Comparison of ENCODE assay signal across 23 mouse cellular contexts in genomic region chr1:151202771-151203170, GRCm38 (mm10). TPM values are rescaled to one million over a fixed set of nuclear protein-coding genes. Genes with fewer than 3 reads are reported as not detected.
A peak's percentile ranks its signal among the peaks of the same experiment; 100 is the strongest.
DNase-seq lines count a peak whose midpoint lies in the region; ATAC-seq and TF ChIP-seq lines count a peak whose summit lies in the region.
"Not testable (repeated sequence)": the region's sequence is repeated elsewhere in the genome, so short reads cannot be mapped to it uniquely, and the experiment has no call there.
"Had no signal": no experiment of that assay in that cellular context is flagged by ENCODE, and none has a peak within 500 bp of the region (broad histone marks: within the 10 kb centered on the region; RNA-seq: fewer than 3 reads in every experiment).

No protein-coding gene starts in this region.

- H3K27me3 ChIP-seq in kidney, embryonic 16.5 days (ENCODE audit: insufficient read depth, low read length); liver, embryonic 13.5 days; liver, postnatal 0 days (ENCODE audit: insufficient read depth, low read length): not testable (repeated sequence)

- not testable (repeated sequence) for H3K4me1 ChIP-seq in kidney, embryonic 16.5 days (ENCODE audit: insufficient read depth, low read length); liver, embryonic 13.5 days (replicated peaks); liver, postnatal 0 days (ENCODE audit: insufficient read depth)

- H3K36me3 ChIP-seq in kidney, embryonic 16.5 days (ENCODE audit: insufficient read depth, low read length); liver, embryonic 13.5 days; liver, postnatal 0 days (replicated peaks; ENCODE audit: insufficient read depth, low read length): not testable (repeated sequence)

- not testable (repeated sequence) for TF ChIP-seq CTCF in liver, postnatal 0 days (IDR thresholded peaks at IDR 0.05; ENCODE audit: low read depth)

- not testable (repeated sequence) for TF ChIP-seq EP300 in liver, postnatal 0 days (IDR thresholded peaks at IDR 0.05; ENCODE audit: low read depth)

- not testable (repeated sequence) for H3K4me3 ChIP-seq in kidney, embryonic 16.5 days (ENCODE audit: low read length); liver, embryonic 13.5 days (replicated peaks); liver, postnatal 0 days (ENCODE audit: low read depth, low read length)

- H3K9ac ChIP-seq in kidney, embryonic 16.5 days (replicated peaks; ENCODE audit: low read length); liver, embryonic 13.5 days; liver, postnatal 0 days (replicated peaks): not testable (repeated sequence)

- 51% methylated on average over 3 of the region's 5 CpGs for WGBS in kidney, embryonic 16.5 days
- 41% methylated on average over 3 of the region's 5 CpGs for WGBS in liver, embryonic 13.5 days (ENCODE audit: insufficient replicate concordance)
- WGBS in liver, postnatal 0 days (ENCODE audit: insufficient replicate concordance) = 39% methylated on average over 3 of the region's 5 CpGs

- not testable (repeated sequence) for DNase-seq in liver, embryonic 13.5 days; liver, postnatal 0 days

- not testable (repeated sequence) for H3K4me2 ChIP-seq in kidney, embryonic 16.5 days (replicated peaks; ENCODE audit: low read depth, low read length); liver, embryonic 13.5 days; liver, postnatal 0 days (ENCODE audit: low read depth, low read length)

- H3K9me3 ChIP-seq in kidney, embryonic 16.5 days (ENCODE audit: low read length); liver, embryonic 13.5 days (replicated peaks); liver, postnatal 0 days (ENCODE audit: low read length): not testable (repeated sequence)

- H3K27ac ChIP-seq in kidney, embryonic 16.5 days (ENCODE audit: low read length); liver, embryonic 13.5 days; liver, postnatal 0 days (ENCODE audit: low read depth): not testable (repeated sequence)

- peak; percentile 31 for ATAC-seq in erythroblast, adult 5-6 weeks (replicated peaks; ENCODE audit: low FRiP score, poor library complexity, severe bottlenecking)
- peak; percentile 14 to 22; a peak in 1 of 4 replicates for ATAC-seq in hematopoietic stem cell, adult 5-6 weeks (replicated peaks in 1 of 2; ENCODE audit: insufficient read depth in 1 of 2, low FRiP score in 2 of 2, low TSS enrichment in 1 of 2, low read depth in 1 of 2, poor library complexity in 2 of 2, severe bottlenecking in 2 of 2)
- ATAC-seq in kidney, embryonic 16.5 days (ENCODE audit: low FRiP score, low TSS enrichment) = peak; percentile 84; the same call in 1 of the 2 replicates
- peak; percentile 70 for ATAC-seq in liver, embryonic 13.5 days (ENCODE audit: low read depth)
- peak; percentile 79 for ATAC-seq in liver, postnatal 0 days
- ATAC-seq in megakaryocyte-erythroid progenitor cell, adult 5-6 weeks (replicated peaks; ENCODE audit: low FRiP score, low TSS enrichment, poor library complexity, severe bottlenecking) = peak; percentile 79

RNA-seq across cellular contexts. Expression of gene 3110040M04Rik, which starts 1.1 kb away (rescaled TPM):
- not detected in 2 replicates for total RNA-seq in erythroblast, adult 5-6 weeks (2015; ENCODE audit: low replicate concordance)
- total RNA-seq in erythroblast, adult 5-6 weeks (2017; ENCODE audit: low replicate concordance) = 2.9 TPM in 1 of 2 replicates, not detected in the other
- total RNA-seq in hematopoietic stem cell, adult 5-6 weeks (2017) = not detected in 2 replicates
- polyA plus RNA-seq in kidney, embryonic 16.5 days (2015; fragmentation: Nextera tagmentation; extraction: Ambion mirVana) = 1.4 and 1.9 TPM in 2 replicates
- polyA plus RNA-seq in liver, embryonic 13.5 days (2015; fragmentation: Nextera tagmentation; extraction: Ambion mirVana) = 0.31 and 0.66 TPM in 2 replicates
- polyA plus RNA-seq in liver, postnatal 0 days (2015; fragmentation: Nextera tagmentation; extraction: Ambion mirVana) = 0.28 TPM in 1 of 2 replicates, not detected in the other
- not detected in 2 replicates for total RNA-seq in megakaryocyte-erythroid progenitor cell, adult 5-6 weeks (2014; fragmentation: Nextera tagmentation)
- total RNA-seq in megakaryocyte-erythroid progenitor cell, adult 5-6 weeks (2017) = 3.3 TPM in 1 of 2 replicates, not detected in the other
- total RNA-seq: adrenal gland, adult 2 months; adrenal gland, postnatal 25 days; CH12.LX; gastrocnemius, postnatal 10 days; gastrocnemius, postnatal 4 days; heart, adult 18-20 months; heart, postnatal 14 days had no signal
- polyA plus RNA-seq: adrenal gland, adult 2 months; embryonic facial prominence, embryonic 10.5 days; embryonic facial prominence, embryonic 14.5 days; forebrain, embryonic 11.5 days; forebrain, embryonic 16.5 days; frontal cortex, adult 2 months; heart, embryonic 15.5 days; hindbrain, embryonic 10.5 days; hindbrain, embryonic 14.5 days had no signal

RNA-seq across cellular contexts. Expression of gene Gm47995, which starts 4.5 kb away (rescaled TPM):
- total RNA-seq in erythroblast, adult 5-6 weeks (2015; ENCODE audit: low replicate concordance) = not detected in 2 replicates
- total RNA-seq in erythroblast, adult 5-6 weeks (2017; ENCODE audit: low replicate concordance) = 1.4 TPM in 1 of 2 replicates, not detected in the other
- total RNA-seq in hematopoietic stem cell, adult 5-6 weeks (2017) = not detected in 2 replicates
- polyA plus RNA-seq in kidney, embryonic 16.5 days (2015; fragmentation: Nextera tagmentation; extraction: Ambion mirVana) = 0.50 TPM in 1 of 2 replicates, not detected in the other
- 0.68 and 1.1 TPM in 2 replicates for polyA plus RNA-seq in liver, embryonic 13.5 days (2015; fragmentation: Nextera tagmentation; extraction: Ambion mirVana)
- 0.26 and 0.31 TPM in 2 replicates for polyA plus RNA-seq in liver, postnatal 0 days (2015; fragmentation: Nextera tagmentation; extraction: Ambion mirVana)
- not detected in 2 replicates for total RNA-seq in megakaryocyte-erythroid progenitor cell, adult 5-6 weeks (2014; fragmentation: Nextera tagmentation)
- 0.91 and 3.4 TPM in 2 replicates for total RNA-seq in megakaryocyte-erythroid progenitor cell, adult 5-6 weeks (2017)
- total RNA-seq: adrenal gland, adult 2 months; adrenal gland, postnatal 25 days; CH12.LX; gastrocnemius, postnatal 10 days; gastrocnemius, postnatal 4 days; heart, adult 18-20 months; heart, postnatal 14 days had no signal
- polyA plus RNA-seq: adrenal gland, adult 2 months; embryonic facial prominence, embryonic 10.5 days; erythroblast, embryonic 14.5 days; forebrain, embryonic 11.5 days; forebrain, embryonic 16.5 days; frontal cortex, adult 2 months; heart, embryonic 15.5 days; hindbrain, embryonic 14.5 days had no signal

RNA-seq across cellular contexts. Expression of gene Gm47996, which starts 7.2 kb away (rescaled TPM):
- total RNA-seq in erythroblast, adult 5-6 weeks (2015; ENCODE audit: low replicate concordance) = not detected in 2 replicates
- total RNA-seq in erythroblast, adult 5-6 weeks (2017; ENCODE audit: low replicate concordance) = 1.9 TPM in 1 of 2 replicates, not detected in the other
- 0.25 TPM in 1 of 2 replicates, not detected in the other for total RNA-seq in hematopoietic stem cell, adult 5-6 weeks (2017)
- 0.67 TPM in 2 replicates for polyA plus RNA-seq in kidney, embryonic 16.5 days (2015; fragmentation: Nextera tagmentation; extraction: Ambion mirVana)
- polyA plus RNA-seq in liver, embryonic 13.5 days (2015; fragmentation: Nextera tagmentation; extraction: Ambion mirVana) = 0.36 and 0.63 TPM in 2 replicates
- 0.12 and 0.20 TPM in 2 replicates for polyA plus RNA-seq in liver, postnatal 0 days (2015; fragmentation: Nextera tagmentation; extraction: Ambion mirVana)
- not detected in 2 replicates for total RNA-seq in megakaryocyte-erythroid progenitor cell, adult 5-6 weeks (2014; fragmentation: Nextera tagmentation)
- total RNA-seq in megakaryocyte-erythroid progenitor cell, adult 5-6 weeks (2017) = not detected in 2 replicates
- total RNA-seq: adrenal gland, adult 2 months; adrenal gland, postnatal 25 days; CH12.LX; gastrocnemius, postnatal 10 days; gastrocnemius, postnatal 4 days; heart, adult 18-20 months; heart, postnatal 14 days had no signal
- polyA plus RNA-seq: adrenal gland, adult 2 months; embryonic facial prominence, embryonic 10.5 days; embryonic facial prominence, embryonic 14.5 days; erythroblast, embryonic 14.5 days; forebrain, embryonic 11.5 days; forebrain, embryonic 16.5 days; frontal cortex, adult 2 months; heart, embryonic 10.5 days; heart, embryonic 15.5 days; hindbrain, embryonic 14.5 days had no signal

RNA-seq across cellular contexts. Expression of gene Gm8947, which starts 10.6 kb away (rescaled TPM):
- 3.8 and 4.6 TPM in 2 replicates for total RNA-seq in erythroblast, adult 5-6 weeks (2015; ENCODE audit: low replicate concordance)
- 2.4 and 6.8 TPM in 2 replicates for total RNA-seq in erythroblast, adult 5-6 weeks (2017; ENCODE audit: low replicate concordance)
- total RNA-seq in hematopoietic stem cell, adult 5-6 weeks (2017) = not detected in 2 replicates
- 0.86 and 0.91 TPM in 2 replicates for polyA plus RNA-seq in kidney, embryonic 16.5 days (2015; fragmentation: Nextera tagmentation; extraction: Ambion mirVana)
- polyA plus RNA-seq in liver, embryonic 13.5 days (2015; fragmentation: Nextera tagmentation; extraction: Ambion mirVana) = 1.2 and 1.6 TPM in 2 replicates
- polyA plus RNA-seq in liver, postnatal 0 days (2015; fragmentation: Nextera tagmentation; extraction: Ambion mirVana) = 0.28 and 0.37 TPM in 2 replicates
- total RNA-seq in megakaryocyte-erythroid progenitor cell, adult 5-6 weeks (2014; fragmentation: Nextera tagmentation) = 0.64 TPM in 1 of 2 replicates, not detected in the other
- total RNA-seq in megakaryocyte-erythroid progenitor cell, adult 5-6 weeks (2017) = 0.27 TPM in 1 of 2 replicates, not detected in the other
- total RNA-seq: adrenal gland, adult 2 months; adrenal gland, postnatal 25 days; gastrocnemius, postnatal 10 days; gastrocnemius, postnatal 4 days; heart, adult 18-20 months; heart, postnatal 14 days had no signal
- polyA plus RNA-seq: adrenal gland, adult 2 months; embryonic facial prominence, embryonic 10.5 days; embryonic facial prominence, embryonic 14.5 days; erythroblast, embryonic 14.5 days; forebrain, embryonic 16.5 days; frontal cortex, adult 2 months; heart, embryonic 15.5 days; hindbrain, embryonic 14.5 days had no signal

RNA-seq across cellular contexts. Expression of gene Gm47985, which starts 20.4 kb away (rescaled TPM):
- 2.7 and 8.6 TPM in 2 replicates for total RNA-seq in erythroblast, adult 5-6 weeks (2015; ENCODE audit: low replicate concordance)
- total RNA-seq in erythroblast, adult 5-6 weeks (2017; ENCODE audit: low replicate concordance) = 4.9 and 6.6 TPM in 2 replicates
- total RNA-seq in hematopoietic stem cell, adult 5-6 weeks (2017) = not detected in 2 replicates
- polyA plus RNA-seq in kidney, embryonic 16.5 days (2015; fragmentation: Nextera tagmentation; extraction: Ambion mirVana) = 0.25 and 0.48 TPM in 2 replicates
- 2.7 and 2.8 TPM in 2 replicates for polyA plus RNA-seq in liver, embryonic 13.5 days (2015; fragmentation: Nextera tagmentation; extraction: Ambion mirVana)
- 0.60 and 0.67 TPM in 2 replicates for polyA plus RNA-seq in liver, postnatal 0 days (2015; fragmentation: Nextera tagmentation; extraction: Ambion mirVana)
- total RNA-seq in megakaryocyte-erythroid progenitor cell, adult 5-6 weeks (2014; fragmentation: Nextera tagmentation) = 0.69 TPM in 1 of 2 replicates, not detected in the other
- 0.19 TPM in 1 of 2 replicates, not detected in the other for total RNA-seq in megakaryocyte-erythroid progenitor cell, adult 5-6 weeks (2017)
- total RNA-seq: adrenal gland, adult 2 months; adrenal gland, postnatal 25 days; CH12.LX had no signal
- polyA plus RNA-seq: adrenal gland, adult 2 months; erythroblast, embryonic 14.5 days; forebrain, embryonic 16.5 days; frontal cortex, adult 2 months had no signal

Comparison
In these comparisons a context has a peak if more than half of its experiments do, and no peak if none do; other contexts are left out.
1. ATAC-seq: peak in every context shown above with its lines; median percentile 84 in kidney, embryonic 16.5 days; 79 in liver, postnatal 0 days; 79 in megakaryocyte-erythroid progenitor cell, adult 5-6 weeks; 70 in liver, embryonic 13.5 days; 31 in erythroblast, adult 5-6 weeks; 18 in hematopoietic stem cell, adult 5-6 weeks.